Mouse (Mus musculus): ENCODE measurements around the gene Cntnap5b. TPM values are rescaled to one million over a fixed set of nuclear protein-coding genes. Genes with fewer than 3 reads are reported as not detected.

Gene Cntnap5b
- polyA plus RNA-seq, 3 experiments from 2014 or later, result not detected

DNA sequence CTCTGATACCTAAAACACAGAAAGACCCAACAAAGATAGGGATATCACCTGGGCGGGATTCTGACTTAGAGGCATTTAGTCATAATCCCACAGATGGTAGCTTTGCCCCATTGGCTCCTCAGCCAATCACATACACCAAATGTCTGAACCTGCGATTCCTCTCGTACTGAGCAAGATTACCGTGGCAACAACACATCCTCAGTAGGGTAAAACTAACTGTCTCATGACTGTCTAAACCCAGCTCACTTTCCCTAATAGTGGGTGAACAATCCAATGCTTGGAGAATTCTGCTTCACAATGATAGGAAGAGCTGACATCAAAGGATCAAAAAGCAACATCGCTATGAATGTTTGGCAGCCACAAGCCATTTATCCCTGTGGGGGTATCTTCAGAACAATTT is 407.5 kb downstream of the Cntnap5b start:
- ATAC-seq, result peak; percentile 96

DNA sequence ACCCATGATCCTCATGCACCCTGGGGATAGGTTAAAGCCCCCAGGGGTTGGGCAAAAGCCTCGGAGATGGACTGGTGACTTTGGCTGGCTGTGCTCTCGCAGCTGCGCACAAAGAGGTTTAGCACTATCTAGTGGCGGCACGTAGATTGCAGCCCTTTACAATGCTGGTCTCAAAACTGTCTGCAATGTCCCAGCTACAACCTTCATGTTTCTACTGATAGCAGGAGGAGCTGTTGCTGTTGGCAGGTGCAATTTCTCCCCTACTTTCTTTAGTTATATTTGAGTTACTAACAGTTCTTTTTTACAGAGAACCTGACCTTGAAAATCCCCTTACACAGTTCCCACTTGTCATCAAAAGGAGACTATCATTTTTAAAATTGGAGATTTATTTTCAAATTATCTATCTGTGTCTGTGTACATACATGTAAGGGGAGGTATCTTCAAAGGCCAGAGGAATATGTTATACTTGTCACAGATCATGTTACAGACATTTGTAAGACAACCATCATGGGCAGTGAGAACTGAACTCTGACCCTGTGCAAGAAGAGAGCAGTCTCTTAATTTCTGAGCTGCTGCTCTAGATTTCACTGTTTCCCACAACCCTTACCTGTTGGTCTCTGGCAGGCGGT is 459.5 kb downstream of the Cntnap5b start:
- ATAC-seq, result no peak

DNA sequence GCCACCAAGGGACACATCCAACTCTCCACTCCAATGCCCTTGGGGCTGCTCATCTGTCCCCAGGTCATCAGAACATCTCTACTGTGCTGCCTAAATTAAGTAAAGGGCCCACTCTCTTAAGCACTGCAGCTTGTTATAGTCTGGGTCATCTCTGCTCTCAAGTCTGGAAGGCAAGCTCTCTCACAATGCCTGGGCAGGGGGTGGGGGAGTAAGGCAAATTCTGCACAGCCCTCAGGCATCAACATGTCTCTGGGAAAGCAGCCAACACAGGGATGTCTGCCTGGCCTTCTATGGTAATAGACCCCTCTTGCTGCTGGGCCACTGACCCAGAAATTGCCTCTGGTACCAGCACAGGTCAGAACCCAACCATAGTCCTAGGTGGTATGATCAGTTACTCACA is 479.4 kb downstream of the Cntnap5b start:
- ATAC-seq, result no peak

DNA sequence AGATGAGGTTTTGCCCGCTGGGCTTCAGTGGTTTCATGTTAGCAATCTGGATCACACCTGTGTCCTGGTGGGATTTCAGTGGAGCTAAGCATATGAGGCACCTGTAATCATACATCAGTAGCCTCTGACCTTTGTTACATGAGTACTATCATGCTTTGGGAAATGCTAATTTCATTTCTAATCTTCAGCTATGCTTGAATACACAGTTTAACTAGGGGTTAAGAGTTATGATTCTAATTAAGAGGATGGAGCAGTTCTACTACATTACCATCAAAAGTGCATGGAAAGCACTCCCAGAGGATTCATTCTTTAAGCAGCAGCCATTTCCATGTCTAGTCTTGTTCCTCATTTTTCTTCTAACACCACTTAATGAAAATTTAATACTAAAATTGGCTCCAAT is 538.1 kb downstream of the Cntnap5b start:
- ATAC-seq, result no peak

DNA sequence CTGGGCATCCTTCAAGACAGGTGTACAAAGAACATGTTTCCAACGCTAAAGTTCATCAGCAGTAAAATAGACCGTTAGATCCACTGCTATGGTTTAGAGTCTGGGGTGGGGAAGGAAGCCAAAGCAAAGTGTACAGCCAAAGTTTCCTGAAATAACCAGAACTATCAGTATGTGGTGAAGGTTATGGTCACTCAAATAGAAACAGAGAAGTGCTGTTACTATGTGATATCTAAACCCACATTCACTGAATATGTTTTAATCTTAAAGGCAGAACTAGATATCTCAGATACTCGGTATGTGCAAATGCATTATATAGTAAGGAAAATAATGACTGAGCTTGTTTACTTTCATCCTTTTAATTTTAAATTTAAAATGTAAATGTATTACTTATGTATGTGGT is 558.5 kb downstream of the Cntnap5b start:
- ATAC-seq, result no peak

DNA sequence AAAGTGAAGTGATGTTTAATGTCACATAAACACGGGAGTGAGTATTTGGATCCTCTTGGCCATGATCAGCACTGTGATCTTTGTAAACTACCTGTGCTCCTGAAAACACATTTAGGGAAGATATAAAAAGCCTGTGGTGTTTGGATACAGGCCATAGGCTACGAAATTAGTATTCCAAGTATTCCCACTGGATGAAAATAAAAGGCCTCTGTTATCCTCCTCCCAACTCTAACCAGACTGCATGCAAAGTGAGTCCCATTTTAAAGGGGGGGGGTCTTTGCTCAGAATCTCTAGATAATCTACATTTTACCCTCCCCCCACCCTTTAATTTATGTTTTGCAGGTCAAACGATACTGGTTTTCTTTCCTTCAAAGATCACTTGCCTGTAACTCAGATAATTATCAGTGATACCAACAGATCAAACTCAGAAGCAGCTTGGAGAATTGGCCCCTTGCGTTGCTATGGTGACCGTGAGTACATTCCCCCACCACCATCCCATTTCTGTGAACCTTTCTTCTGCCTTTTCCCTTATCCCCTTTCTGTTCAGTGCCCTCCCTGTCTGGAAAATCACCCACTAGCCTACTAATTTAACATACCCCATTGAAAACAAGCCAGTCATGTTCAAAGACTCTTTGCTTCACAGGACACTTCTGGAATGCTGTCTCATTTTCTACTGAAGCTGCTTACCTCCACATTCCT is 597.0 kb downstream of the Cntnap5b start:
- no peak for ATAC-seq

DNA sequence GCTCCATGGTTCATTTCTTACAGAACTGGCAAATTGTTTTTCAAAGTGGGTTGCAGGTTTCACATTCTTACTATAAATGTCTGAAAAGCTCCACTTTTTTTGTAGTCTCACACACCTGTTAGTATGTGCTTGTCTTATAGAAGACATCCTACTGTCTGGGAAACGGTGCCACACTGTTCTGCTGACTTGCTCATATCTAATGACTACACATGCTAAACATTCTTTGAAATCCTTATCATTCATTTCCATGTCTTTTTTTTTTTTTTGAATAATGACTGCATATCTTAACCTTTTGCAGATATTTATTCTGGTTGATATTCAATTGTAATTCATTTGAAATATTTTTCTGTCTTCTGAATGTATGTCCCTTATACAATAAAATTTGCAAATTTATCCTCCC is 613.7 kb downstream of the Cntnap5b start:
- no peak for ATAC-seq

DNA sequence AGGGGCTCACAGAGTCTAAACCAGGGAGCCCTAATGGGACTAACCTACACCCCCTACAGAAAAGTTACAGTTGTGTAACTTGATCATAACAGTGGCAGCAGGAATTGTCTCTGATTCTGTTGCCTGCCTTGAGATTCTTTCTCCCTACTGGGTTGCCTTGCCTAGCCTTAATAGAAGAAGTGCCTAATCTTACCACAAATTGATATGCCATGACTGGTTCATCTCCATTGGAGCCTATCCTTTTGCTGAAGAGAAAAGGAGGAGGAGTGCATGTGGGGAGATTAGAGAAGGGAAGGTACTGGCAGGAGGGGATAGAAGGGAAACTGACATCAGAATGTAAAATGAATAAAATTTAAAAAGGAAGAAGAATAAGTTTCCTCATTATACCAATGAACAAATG is 621.5 kb downstream of the Cntnap5b start:
- no peak for ATAC-seq

DNA sequence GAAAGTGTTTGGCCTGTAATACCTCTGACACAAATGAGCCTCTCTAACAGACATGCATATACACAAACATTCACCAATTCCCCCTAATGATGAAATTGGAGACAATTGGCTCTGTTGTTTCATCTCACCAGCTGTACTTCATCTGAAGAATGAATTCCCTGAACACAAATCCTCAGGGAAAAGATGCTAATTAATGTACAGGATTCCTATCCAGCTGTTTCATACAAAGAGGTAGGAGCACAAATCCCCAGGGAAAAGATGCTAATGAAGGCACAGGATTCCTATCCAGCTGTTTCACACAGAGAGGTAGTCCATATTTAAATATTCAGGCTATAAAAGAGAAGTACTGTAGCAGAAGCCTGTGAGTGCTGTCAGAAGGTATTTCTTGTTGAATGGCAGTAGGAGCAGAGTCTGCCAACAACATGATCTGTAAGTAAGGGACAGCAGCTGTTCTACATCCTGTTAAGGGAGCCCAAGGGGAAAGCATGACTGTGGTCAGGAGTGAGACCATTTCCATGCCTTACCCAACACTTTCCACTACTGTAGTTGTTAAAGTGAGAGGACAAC is 644.2 kb downstream of the Cntnap5b start:
- ATAC-seq, result no peak

DNA sequence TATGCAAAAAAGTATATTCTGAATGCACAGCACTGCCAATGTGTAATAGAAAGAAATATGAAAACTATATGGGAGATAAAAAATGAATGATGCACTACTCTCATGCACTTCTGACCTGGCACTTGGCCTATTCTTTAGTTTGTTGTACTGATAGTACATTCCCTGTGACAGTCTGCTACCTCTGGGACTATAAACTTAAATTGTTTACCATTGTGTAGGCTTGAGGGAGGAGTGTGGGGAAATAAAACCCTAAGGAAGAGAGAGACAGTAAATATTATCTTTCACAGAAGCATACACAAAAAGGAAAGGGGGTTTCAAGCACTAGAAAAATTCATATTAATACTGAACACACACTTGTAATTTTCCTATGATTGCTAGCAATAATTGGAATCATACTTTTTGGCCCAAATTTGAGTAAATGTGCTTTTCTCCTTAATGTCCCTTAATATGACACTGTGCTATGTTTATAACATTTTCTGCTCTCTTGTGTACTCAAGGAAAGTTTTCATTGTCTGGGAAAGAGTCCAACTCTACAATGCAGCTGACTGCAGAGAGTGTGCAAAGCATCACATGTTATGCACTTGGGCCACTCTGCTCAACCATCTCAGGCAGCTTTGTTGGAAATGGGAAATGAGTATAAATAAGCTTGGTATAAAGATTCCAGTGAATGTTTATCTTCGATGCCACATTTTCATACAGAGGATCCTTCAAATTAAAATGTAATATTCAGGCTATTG is 657.6 kb downstream of the Cntnap5b start:
- ATAC-seq, result no peak

DNA sequence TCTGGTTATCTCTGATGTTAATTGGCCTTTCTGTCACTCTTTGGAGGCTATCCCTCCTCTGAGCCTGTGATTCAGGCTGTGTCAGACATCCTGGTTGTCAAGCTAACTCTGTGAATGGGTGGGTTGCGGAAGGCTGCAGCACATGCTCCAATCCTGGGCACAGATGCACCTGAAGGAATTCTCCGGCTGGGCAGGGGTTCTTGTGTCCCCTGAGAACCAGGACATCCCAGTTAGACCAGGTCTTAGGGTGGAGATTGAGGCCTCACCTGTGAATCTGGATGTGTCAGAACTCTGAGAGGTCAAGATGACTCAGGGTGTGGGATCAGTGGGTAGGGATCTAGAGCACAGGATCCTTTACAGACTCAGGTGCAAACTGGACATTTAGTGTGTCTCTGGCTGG is 691.3 kb downstream of the Cntnap5b start:
- no peak for ATAC-seq

DNA sequence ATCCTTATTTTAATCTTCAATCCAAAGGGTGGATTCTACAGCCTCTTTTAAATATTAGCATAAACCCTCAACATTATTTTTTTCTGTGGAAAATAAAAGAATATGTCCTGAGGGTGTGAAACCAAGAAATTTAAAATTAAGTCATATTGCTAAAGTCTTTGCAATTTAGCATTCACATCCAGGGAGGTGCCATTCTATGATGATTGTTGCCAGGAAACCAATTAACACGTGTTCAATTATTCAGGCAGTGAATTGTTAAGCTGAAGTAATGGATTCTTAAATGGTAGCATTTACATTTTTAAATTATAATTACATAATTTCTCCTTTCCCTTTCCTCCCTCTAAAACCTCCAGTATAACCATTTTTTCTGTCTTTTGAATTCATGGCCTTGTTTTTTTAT is 692.7 kb downstream of the Cntnap5b start:
- no peak for ATAC-seq

DNA sequence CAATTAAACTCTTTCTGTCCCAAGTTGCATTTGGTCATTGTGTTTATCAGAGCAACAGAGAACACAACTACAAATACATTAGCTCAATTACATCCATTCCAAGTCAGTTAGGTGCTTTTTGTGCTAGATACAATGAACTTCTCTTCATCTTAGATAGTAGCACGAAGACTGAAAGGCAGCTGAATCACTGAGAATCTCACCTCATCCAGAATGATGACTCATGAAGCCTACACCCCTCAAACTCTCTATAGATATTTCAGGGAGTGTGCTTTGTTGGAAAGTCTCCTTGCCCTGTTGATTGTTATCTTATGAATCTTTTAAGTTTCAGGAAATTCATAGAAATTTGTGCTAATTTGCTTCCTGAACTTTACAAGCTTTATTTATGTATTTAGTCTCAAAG is 695.0 kb downstream of the Cntnap5b start:
- ATAC-seq, result no peak

DNA sequence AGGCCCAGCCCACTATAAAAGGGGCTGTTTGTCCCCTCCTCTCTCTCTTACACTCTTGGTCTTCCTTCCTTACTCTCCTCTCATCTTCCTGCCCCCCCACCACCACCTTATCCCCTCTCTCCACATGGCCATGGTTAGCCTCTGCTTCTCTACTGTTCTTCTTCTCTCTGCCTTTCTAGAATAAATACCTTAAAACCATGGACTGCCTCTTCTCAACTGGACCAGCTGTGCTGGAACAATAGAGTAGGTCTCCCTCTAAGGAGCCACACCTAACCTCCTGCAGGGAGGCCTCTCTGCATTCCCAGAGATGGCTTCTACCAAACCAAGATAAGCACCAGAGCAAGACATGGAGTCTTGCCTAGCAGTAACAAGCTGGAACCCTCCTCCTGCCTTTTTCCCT is 737.3 kb downstream of the Cntnap5b start:
- no peak for ATAC-seq

Measured in inflammation-experienced regulatory T-cells, adult 6 months (primary cell).